9 mouse cellular contexts compared by ENCODE assay signal in genomic region chr11:51551253-51551652, GRCm38 (mm10). TPM values are rescaled to one million over a fixed set of nuclear protein-coding genes. Genes with fewer than 3 reads are reported as not detected.
A peak's percentile ranks its signal among the peaks of the same experiment; 100 is the strongest.
DNase-seq lines count a peak whose midpoint lies in the region; ATAC-seq and TF ChIP-seq lines count a peak whose summit lies in the region.
"Had no signal": no experiment of that assay in that cellular context is flagged by ENCODE, and none has a peak within 500 bp of the region (broad histone marks: within the 10 kb centered on the region; RNA-seq: fewer than 3 reads in every experiment).

No protein-coding gene starts in this region.

- H3K9ac ChIP-seq in embryonic facial prominence, embryonic 13.5 days: no peak overlapping the region

- DNase-seq in lung, adult 18-20 months: peak; percentile 38 to 49
- DNase-seq in lung, adult 2 months: no peak
- DNase-seq in kidney, postnatal 36 days: peak; percentile 6 to 32
- DNase-seq in splenic B cell, adult 2 months (ENCODE audit: low read depth, low spot score): peak; percentile 45
- no peak for DNase-seq in cerebellum, adult 8-10 months
- DNase-seq in urinary bladder, postnatal 25 days (ENCODE audit: low spot score): no peak
- no peak for DNase-seq in cerebellum, postnatal 36 days

- H3K36me3 ChIP-seq in embryonic facial prominence, embryonic 13.5 days: no peaks in the 10 kb centered on the region
- H3K36me3 ChIP-seq in splenic B cell, adult 2 months (ENCODE audit: control insufficient read depth, insufficient read depth, low read length, poor library complexity, severe bottlenecking): no peaks in the 10 kb centered on the region
- H3K36me3 ChIP-seq: G1E had no signal

- H3K9me3 ChIP-seq in embryonic facial prominence, embryonic 13.5 days: no peaks in the 10 kb centered on the region
- H3K9me3 ChIP-seq: G1E had no signal

- TF ChIP-seq POLR2A in lung, adult 2 months (IDR thresholded peaks at IDR 0.05; ENCODE audit: borderline replicate concordance, extremely low read depth, low read depth, low read length): no peak

- no peak overlapping the region for H3K4me2 ChIP-seq in embryonic facial prominence, embryonic 13.5 days

- H3K27ac ChIP-seq in embryonic facial prominence, embryonic 13.5 days: peak overlapping the region; percentile 68

- WGBS in lung, adult 2 months: 36% methylated on average over 5 of the region's 5 CpGs
- 53% methylated on average over 5 of the region's 5 CpGs for WGBS in embryonic facial prominence, embryonic 13.5 days

- ATAC-seq in embryonic facial prominence, embryonic 13.5 days (ENCODE audit: insufficient number of reproducible peaks, insufficient read depth, low FRiP score, low TSS enrichment, low read depth): no peak

- H3K4me1 ChIP-seq in lung, adult 2 months (ENCODE audit: control insufficient read depth, insufficient read depth, low read length): no peaks in the 10 kb centered on the region
- H3K4me1 ChIP-seq in embryonic facial prominence, embryonic 13.5 days: peaks cover 21% of the 10 kb centered on the region

- no peak for TF ChIP-seq CTCF in lung, adult 2 months (IDR thresholded peaks at IDR 0.05; ENCODE audit: insufficient read depth, low read length)

- no peak overlapping the region for H3K4me3 ChIP-seq in lung, adult 2 months (replicated peaks; ENCODE audit: extremely low read depth, low read depth, low read length)
- no peak overlapping the region for H3K4me3 ChIP-seq in embryonic facial prominence, embryonic 13.5 days

- no peaks in the 10 kb centered on the region for H3K27me3 ChIP-seq in embryonic facial prominence, embryonic 13.5 days
- no peaks in the 10 kb centered on the region for H3K27me3 ChIP-seq in splenic B cell, adult 2 months (ENCODE audit: control insufficient read depth, insufficient read depth, low read length, poor library complexity, severe bottlenecking)

RNA-seq across cellular contexts. Expression of gene Phykpl, which starts 33.3 kb away (rescaled TPM):
- polyA plus RNA-seq in lung, adult 2 months (2012; rRNA removed): 19.8 and 25.4 TPM in 2 replicates
- polyA plus RNA-seq in embryonic facial prominence, embryonic 13.5 days (2015; fragmentation: Nextera tagmentation; extraction: Ambion mirVana): 19.0 and 21.3 TPM in 2 replicates

RNA-seq across cellular contexts. Expression of gene Hnrnpab, which starts 55.4 kb away (rescaled TPM):
- polyA plus RNA-seq in lung, adult 2 months (2012; rRNA removed): 174 and 289 TPM in 2 replicates
- polyA plus RNA-seq in embryonic facial prominence, embryonic 13.5 days (2015; fragmentation: Nextera tagmentation; extraction: Ambion mirVana): 458 and 524 TPM in 2 replicates

Comparison
In these comparisons a context has a peak if more than half of its experiments do, and no peak if none do; other contexts are left out.
1. DNase-seq: peak in lung, adult 18-20 months (2 of 2), kidney, postnatal 36 days (2 of 2) and splenic B cell, adult 2 months (single experiment); none in lung, adult 2 months (single experiment), cerebellum, adult 8-10 months (single experiment), urinary bladder, postnatal 25 days (single experiment) and cerebellum, postnatal 36 days (0 of 2).